Mouse (Mus musculus) layer of hippocampus, adult 2 months (tissue): ENCODE data around the gene Cby1. TPM values are rescaled to one million over a fixed set of nuclear protein-coding genes. Genes with fewer than 3 reads are reported as not detected.

Source experiments
- DNase-seq, 2 experiments: peaks; one replicate each; pipeline ENCODE4 v3.0.0; 2022; ENCODE audit warnings: low spot score in 2 of 2
- H3K27ac ChIP-seq: fragments of 200-600 bp; 2 replicates; pipeline ENCODE4 v1.8.1; 2022
- H3K4me3 ChIP-seq: fragments of 200-600 bp; 2 replicates; pipeline ENCODE4 v1.8.1; 2022; ENCODE audit warnings: mild to moderate bottlenecking
- CTCF ChIP-seq: fragments of 200-600 bp; conservative IDR thresholded peaks from 2 replicates; pipeline ENCODE4 v1.8.1; 2022; ENCODE audit warnings: antibody characterized with exemption, mild to moderate bottlenecking, moderate library complexity
- total RNA-seq, 2 experiments: library from RNA; stranded (reverse); gene quantifications; 2 replicates each; pipeline ENCODE4 v1.2.3; 2021

The Cby1 gene
- total RNA-seq, 2 experiments from 2014 or later, result 39.5 to 45.4 TPM

DNA sequence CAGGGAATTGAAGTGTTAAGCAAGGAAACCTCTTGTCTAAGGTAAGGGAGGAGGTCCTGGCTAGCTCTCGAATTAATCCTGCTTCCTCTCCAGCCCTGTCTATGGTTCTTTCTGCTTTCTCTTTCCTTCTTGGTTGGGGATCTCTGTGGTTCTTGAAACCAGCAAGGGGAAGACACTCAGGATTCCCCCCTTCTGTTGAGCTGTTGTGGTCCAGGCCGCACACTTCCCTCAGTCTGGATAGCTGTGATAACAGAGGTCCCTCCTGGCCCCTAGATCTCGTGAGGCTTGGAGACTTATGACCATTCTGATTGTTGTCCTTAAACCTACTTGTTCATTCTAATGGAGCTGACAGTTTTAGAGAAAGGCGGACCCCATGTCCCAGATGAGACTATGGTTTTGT, 35.5 kb downstream of the Cby1 start:
- no peak for TF ChIP-seq CTCF
- H3K27ac ChIP-seq, result peak overlapping the region; percentile 25; the same call in 1 of the 2 replicates
- H3K4me3 ChIP-seq, result no peak overlapping the region
- no peak for DNase-seq

DNA sequence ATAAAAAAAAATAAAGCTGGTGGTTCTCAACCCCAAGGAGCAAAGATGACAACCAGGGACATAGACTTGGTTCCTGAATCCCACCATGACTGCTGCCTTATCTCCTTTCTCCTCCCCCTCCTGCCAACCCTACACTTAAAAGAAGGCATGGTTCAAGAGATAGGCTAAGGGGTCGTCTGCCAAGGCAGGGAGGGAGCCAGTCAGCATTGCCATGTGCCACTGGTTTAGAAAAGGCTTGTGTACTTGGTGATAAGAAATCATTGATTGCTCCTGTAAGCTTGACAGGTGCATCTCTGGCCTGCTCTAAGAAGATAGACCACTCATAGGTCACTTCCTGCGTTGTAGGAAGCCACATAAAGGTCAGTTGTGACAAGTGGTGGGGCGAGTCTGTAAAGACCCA, 36.5 kb downstream of the Cby1 start:
- no peak for DNase-seq
- no peak for TF ChIP-seq CTCF
- H3K4me3 ChIP-seq, result no peak overlapping the region

DNA sequence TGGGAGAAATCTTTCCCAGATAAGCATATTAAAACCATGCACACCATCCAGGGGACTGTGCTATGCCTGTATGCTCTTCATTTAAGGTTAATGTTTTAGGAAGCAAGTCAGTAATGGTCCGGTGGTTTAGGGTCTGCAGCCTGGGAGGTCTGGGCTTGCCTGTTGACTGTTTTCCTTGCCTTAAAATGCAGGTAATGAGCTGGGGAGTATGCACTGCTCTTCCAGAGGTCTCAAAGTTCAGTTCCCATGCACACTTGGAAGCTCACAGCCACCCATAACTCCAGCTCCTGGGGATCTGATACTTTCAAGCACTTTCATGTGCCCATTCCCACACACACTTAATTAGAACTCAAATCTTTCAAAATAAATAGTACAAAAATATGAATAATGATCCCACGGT, 37.5 kb downstream of the Cby1 start:
- Histone ChIP-seq H3K27ac (no peak overlapping the region), H3K4me3 (no peak overlapping the region)
- no peak for DNase-seq
- no peak for TF ChIP-seq CTCF

More for the DNA sequence above, 36.5 kb downstream of the Cby1 start:
- H3K27ac ChIP-seq, result no peak overlapping the region

DNA sequence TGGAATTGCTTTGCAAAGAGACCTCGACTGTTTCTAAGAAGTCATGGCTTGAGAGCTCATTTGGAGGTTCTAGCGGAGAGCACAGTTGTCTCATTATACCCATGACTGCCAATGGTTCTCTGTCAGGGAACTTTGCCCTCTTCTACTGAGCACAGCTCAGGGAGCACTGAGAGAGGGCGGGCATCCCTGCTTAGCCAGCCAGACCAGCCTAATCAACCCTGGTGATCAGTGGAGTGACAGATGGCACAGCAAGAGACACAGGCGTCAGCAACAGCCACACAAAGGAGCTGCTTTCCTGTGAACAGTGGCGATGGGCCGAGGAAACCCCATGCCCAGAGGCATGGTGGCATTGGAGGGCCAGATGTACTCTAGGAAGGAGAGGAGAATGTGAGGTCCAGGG, 38.0 kb downstream of the Cby1 start:
- H3K27ac ChIP-seq, result peak overlapping the region; percentile 15
- no peak overlapping the region for H3K4me3 ChIP-seq
- DNase-seq, result no peak
- TF ChIP-seq CTCF, result no peak

DNA sequence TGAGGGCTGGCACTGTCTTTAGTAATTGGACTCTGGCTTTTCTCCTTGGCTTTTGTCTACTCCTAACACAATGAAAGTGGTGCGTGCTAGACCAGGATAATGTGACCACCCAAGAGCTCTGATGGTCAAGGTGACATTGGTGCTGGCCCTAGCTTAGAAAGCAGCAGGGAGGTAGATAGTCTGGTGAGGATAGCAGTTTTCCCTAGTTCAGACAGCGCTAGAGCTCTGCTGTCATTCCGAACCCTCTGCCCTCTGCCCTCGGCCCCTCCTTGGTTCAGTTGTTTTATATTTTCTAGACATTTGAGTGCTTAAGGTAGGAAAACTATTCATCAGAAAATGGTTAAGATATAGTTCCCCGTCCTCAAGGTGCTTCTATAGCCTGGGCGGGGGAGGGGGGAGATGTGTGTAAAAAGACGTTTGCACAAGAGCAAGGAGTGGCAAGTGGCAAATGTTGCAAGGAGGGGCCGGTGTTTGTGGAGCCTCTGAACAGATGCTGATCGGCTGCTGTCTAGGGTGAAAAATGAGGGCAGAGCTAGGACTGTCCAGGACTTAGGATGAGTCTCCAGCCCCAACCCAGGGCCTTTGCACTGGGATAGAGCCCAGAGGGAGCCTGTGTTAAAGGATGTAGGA, 38.7 kb downstream of the Cby1 start:
- peak overlapping the region; percentile 15; the same call in 1 of the 2 replicates for H3K27ac ChIP-seq
- H3K4me3 ChIP-seq, result no peak overlapping the region
- no peak for TF ChIP-seq CTCF
- DNase-seq, result no peak

DNA sequence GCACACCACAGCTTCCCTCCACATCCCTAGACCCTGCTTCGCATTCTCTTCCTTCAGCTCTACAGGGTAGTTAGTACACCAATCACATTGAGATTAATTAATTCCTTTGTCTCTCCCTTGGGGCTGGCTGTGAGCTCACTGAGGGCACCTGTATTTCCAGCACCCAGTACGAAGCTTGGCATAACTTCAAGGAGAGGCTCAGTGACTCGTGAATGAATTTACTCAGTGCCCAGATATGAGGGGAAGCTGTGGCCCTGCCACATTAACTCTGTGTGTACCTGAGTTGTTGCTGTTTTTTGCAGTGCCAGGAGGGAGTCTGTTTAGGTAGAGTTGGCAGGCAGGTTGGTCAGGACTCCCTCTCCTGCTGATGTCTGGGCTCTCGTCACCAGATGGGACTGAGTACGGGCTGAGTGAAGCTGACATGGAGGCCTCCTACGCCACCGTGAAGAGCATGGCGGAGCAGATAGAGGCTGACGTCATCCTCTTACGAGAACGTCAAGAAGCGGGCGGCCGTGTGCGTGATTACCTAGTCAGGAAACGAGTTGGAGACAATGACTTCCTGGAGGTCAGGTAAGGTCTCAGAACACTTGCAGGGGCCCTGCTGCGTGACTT, 47.7 kb downstream of the Cby1 start:
- no peak for TF ChIP-seq CTCF
- Histone ChIP-seq H3K27ac (no peak overlapping the region), H3K4me3 (no peak overlapping the region)
- no peak for DNase-seq

DNA sequence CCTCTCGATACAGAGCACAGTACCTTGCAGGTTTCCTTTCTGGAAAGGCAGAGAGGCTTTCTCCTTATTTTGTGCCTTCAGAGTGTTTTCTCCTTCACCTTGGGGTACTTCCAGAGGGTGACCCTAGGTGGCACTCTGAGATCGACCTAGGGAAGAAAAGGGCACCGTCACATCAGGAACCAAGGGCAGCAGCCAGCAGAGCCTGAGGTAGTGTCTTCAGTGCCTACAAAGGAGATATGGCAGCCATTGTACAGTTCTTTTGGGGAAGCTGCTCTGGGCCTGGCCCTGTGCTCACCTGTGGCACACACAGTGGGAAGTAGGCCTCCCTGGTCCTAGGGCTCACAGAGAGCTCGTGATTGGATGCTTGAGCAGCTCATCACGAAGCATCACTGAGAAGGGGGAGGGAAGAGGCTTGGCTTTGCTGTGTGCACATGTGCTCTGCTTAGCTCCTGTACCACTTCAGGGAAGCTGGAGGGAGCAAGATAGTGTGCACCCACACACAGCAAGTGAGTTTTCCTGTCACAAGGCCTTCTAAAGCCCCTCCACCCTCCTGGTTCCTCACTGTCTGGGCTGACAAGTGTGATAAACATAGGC, 49.3 kb downstream of the Cby1 start:
- peak; percentile 33; the same call in 1 of the 2 replicates for TF ChIP-seq CTCF
- Histone ChIP-seq H3K27ac (no peak overlapping the region), H3K4me3 (no peak overlapping the region)
- DNase-seq, result no peak

DNA sequence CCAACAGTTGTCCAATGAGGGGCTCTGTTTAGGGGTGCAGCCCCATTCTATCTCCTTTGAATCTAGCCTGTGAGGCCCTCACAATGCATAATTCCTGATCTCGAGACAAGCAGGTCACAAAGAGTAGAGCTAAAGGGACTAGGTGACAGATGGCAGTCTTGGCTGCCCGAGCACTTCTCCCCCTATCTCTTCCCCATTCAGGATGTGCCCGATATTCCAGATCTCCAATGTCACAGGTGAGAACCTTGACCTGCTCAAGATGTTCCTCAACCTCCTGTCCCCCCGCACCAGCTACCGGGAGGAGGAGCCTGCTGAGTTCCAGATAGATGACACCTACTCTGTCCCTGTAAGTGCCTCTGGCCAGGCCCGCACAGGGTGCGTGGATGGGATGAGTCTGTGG, 56.6 kb downstream of the Cby1 start:
- Histone ChIP-seq H3K4me3 (no peak overlapping the region), H3K27ac (no peak overlapping the region)
- TF ChIP-seq CTCF, result no peak
- DNase-seq, result no peak

DNA sequence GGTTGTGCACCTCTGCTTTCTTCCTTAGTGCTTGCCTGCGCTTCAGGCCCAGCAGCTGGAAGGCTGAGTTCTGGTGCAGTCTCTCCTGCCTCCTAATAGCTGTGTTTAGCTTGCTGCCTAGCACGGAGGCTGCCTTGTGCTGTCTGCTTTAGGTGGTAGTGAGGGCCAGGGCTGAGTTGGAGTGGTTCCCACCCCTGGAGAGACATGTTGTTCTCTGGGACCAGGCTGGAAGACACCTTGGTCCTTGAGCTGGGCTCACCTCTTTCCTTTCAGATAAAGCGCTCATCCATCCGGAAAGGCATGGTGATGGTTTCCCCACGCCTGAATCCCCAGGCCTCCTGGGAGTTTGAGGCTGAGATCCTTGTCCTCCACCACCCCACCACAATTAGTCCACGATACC, 57.7 kb downstream of the Cby1 start:
- H3K27ac ChIP-seq, result no peak overlapping the region
- no peak for TF ChIP-seq CTCF

More for the DNA sequence above, 57.7 kb downstream of the Cby1 start:
- H3K4me3 ChIP-seq, result no peak overlapping the region
- no peak for DNase-seq

Other genes with a start within 250 kb of the Cby1 start
- 100 to 1,000 TPM; 104 to 108 TPM for gene Csnk1e, start 203.6 kb upstream of the Cby1 start, total RNA-seq
- gene Kcnj4, start 154.0 kb upstream of the Cby1 start, total RNA-seq, result 10 to 100 TPM; 85.5 to 88.6 TPM
- gene Kdelr3, start 142.8 kb upstream of the Cby1 start, total RNA-seq, result under 1 TPM in 1 of 2 experiments, not detected in 1; 0.51 TPM
- 100 to 1,000 TPM; 322 to 329 TPM for gene Ddx17, start 112.5 kb upstream of the Cby1 start, total RNA-seq
- gene Dmc1, start 54.1 kb upstream of the Cby1 start, total RNA-seq, result 1 to 10 TPM in 1 of 2 experiments, under 1 TPM in 1; 0.79 to 1.3 TPM
- gene Fam227a, start 243 bp upstream of the Cby1 start, total RNA-seq, result 10 to 100 TPM; 12.3 to 13.1 TPM
- 100 to 1,000 TPM in 1 of 2 experiments, 10 to 100 TPM in 1; 99.9 to 105 TPM for gene Tomm22, start 11.7 kb downstream of the Cby1 start, total RNA-seq
- gene Josd1, start 28.7 kb downstream of the Cby1 start, total RNA-seq, result 10 to 100 TPM; 46.0 to 47.0 TPM
- 10 to 100 TPM; 52.4 to 59.1 TPM for gene Gtpbp1, start 31.6 kb downstream of the Cby1 start, total RNA-seq
- gene Sun2, start 83.3 kb downstream of the Cby1 start, total RNA-seq, result 10 to 100 TPM; 29.2 to 34.8 TPM
- gene Dnal4, start 118.7 kb downstream of the Cby1 start, total RNA-seq, result 10 to 100 TPM; 55.5 to 64.8 TPM
- 100 to 1,000 TPM; 756 to 804 TPM for gene Nptxr, start 145.6 kb downstream of the Cby1 start, total RNA-seq
- gene Npcd, start 175.0 kb downstream of the Cby1 start, total RNA-seq, result 10 to 100 TPM; 11.9 to 22.4 TPM
- gene Cbx6, start 175.5 kb downstream of the Cby1 start, total RNA-seq, result 100 to 1,000 TPM; 336 to 347 TPM
- 1 to 10 TPM; 5.5 to 5.8 TPM for gene Apobec3, start 232.5 kb downstream of the Cby1 start, total RNA-seq